Mouse (Mus musculus) CD4-positive, CD25-positive, alpha-beta regulatory T cell (primary cell): ENCODE results near the gene Ttpal. TPM values are rescaled to one million over a fixed set of nuclear protein-coding genes. Genes with fewer than 3 reads are reported as not detected.

Experiments
- polyA plus RNA-seq: library from polyadenylated mRNA; unstranded; fragments of 100-300 nt; shearing (Covaris generic); gene quantifications from one replicate; pipeline ENCODE4 v1.2.1, GENCODE M21; 2017

Gene Ttpal
- 58.2 TPM for polyA plus RNA-seq

GRCm38 (mm10) chr2:163602101-163602971 is at the start of gene Ttpal:
TSS of gene Ttpal (plus strand) at chr2:163602314.

GRCm38 (mm10) chr2:163644575-163645385 is 42.7 kb downstream of the Ttpal start, which contains the start of gene Serinc3:
TSS of gene Serinc3 (minus strand) at chr2:163645131.

GRCm38 (mm10) chr2:163657975-163658886 is 56.1 kb downstream of the Ttpal start, which contains the start of gene Pkig:
TSS of gene Pkig (plus strand) at chr2:163658386.

Other genes with a start within 250 kb of the Ttpal start
- not detected for gene Jph2, start 204.3 kb upstream of the Ttpal start, polyA plus RNA-seq
- gene Oser1, start 177.6 kb upstream of the Ttpal start, polyA plus RNA-seq: 93.7 TPM
- gene Gdap1l1, start 163.8 kb upstream of the Ttpal start, polyA plus RNA-seq: not detected
- gene Fitm2, start 129.7 kb upstream of the Ttpal start, polyA plus RNA-seq: 4.1 TPM
- not detected for gene R3hdml, start 110.0 kb upstream of the Ttpal start, polyA plus RNA-seq
- not detected for gene Hnf4a, start 95.5 kb upstream of the Ttpal start, polyA plus RNA-seq
- 508 TPM for gene Serinc3, start 42.8 kb downstream of the Ttpal start, polyA plus RNA-seq
- 4.4 TPM for gene Pkig, start 56.1 kb downstream of the Ttpal start, polyA plus RNA-seq
- gene Ada, start 147.9 kb downstream of the Ttpal start, polyA plus RNA-seq: 14.0 TPM
- not detected for gene Ccn5, start 218.5 kb downstream of the Ttpal start, polyA plus RNA-seq